Mouse (Mus musculus) testis, adult 2 months (tissue): ENCODE measurements at regions not wholly inside any gene's neighbourhood (a gene's known extent, or its start where the extent isn't known, plus 50 kb on each side); places are given as distances from the start of the nearest gene placed in this dataset.

ENCODE experiments used
- CTCF ChIP-seq: fragments of 200-500 bp; IDR thresholded peaks from 2 replicates; pipeline ENCODE4 v1.5.1; 2012; ENCODE audit warnings: low read depth, mild to moderate bottlenecking, inconsistent platforms, low read length, moderate library complexity; ENCODE audit not compliant: control insufficient read depth, insufficient read depth, insufficient replicate concordance
- POLR2A ChIP-seq: fragments of 200-500 bp; IDR thresholded peaks from 2 replicates; pipeline ENCODE4 v1.6.1; 2012; ENCODE audit warnings: low read depth, mild to moderate bottlenecking, inconsistent platforms, low read length, moderate library complexity; ENCODE audit not compliant: control insufficient read depth

DNA sequence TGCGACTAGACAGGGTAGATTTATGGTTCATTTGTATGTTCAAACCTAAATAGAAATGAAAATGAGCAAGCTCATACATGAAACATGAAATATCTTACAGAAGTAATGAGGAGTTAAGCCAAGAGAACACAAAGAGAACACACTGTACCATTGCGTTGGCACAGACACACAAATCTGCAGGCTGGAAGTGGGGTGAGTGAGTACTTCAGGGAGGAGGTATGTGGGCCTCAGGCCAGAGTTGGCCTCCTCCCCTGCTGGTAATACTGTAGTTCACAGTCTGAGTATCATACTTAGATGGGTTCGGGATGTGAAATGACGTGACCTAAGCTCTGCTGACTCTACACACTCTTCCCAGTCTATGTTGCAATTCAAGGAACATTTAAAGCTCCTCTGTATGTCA, 624.1 kb downstream of the Rnf144a start:
- TF ChIP-seq CTCF (no peak), POLR2A (no peak)
